Mouse (Mus musculus) brain, embryonic 14.5 days (tissue): Measurements from ENCODE around the gene Zbtb9.

Source experiments
- CTCF ChIP-seq: fragments of 200-500 bp; IDR thresholded peaks from 2 replicates; pipeline ENCODE4 v1.5.1; 2012; ENCODE audit warnings: inconsistent platforms, mild to moderate bottlenecking, moderate library complexity, borderline replicate concordance; ENCODE audit not compliant: insufficient read depth, insufficient read length; ENCODE audit errors: extremely low read depth
- POLR2A ChIP-seq: fragments of 200-500 bp; IDR thresholded peaks from 2 replicates; pipeline ENCODE4 v1.6.1; 2012; ENCODE audit warnings: mild to moderate bottlenecking, inconsistent platforms, borderline replicate concordance; ENCODE audit not compliant: poor library complexity, insufficient read depth, insufficient read length, severe bottlenecking; ENCODE audit errors: extremely low read depth

GRCm38 (mm10) chr17:26933885-26934827, 38.8 kb upstream of the Zbtb9 start:
- TF ChIP-seq CTCF (no peak), POLR2A (no peak)
